Mouse (Mus musculus) embryonic fibroblast, embryonic 13.5 days (primary cell): ENCODE measurements at regions not wholly inside any gene's neighbourhood (a gene's known extent, or its start where the extent isn't known, plus 50 kb on each side); places are given as distances from the start of the nearest gene placed in this dataset.
"Not testable (repeated sequence)": the region's sequence is repeated elsewhere in the genome, so short reads cannot be mapped to it uniquely, and the experiment has no call there.

Experiments
- H3K27ac ChIP-seq: 2 replicates; pipeline ENCODE4 v1.5.1; 2012; ENCODE audit warnings: low read length, control low read depth, inconsistent platforms; ENCODE audit not compliant: insufficient read depth
- H3K4me1 ChIP-seq: 2 replicates; pipeline ENCODE4 v1.6.1; 2011; ENCODE audit warnings: low read length; ENCODE audit not compliant: control insufficient read depth, insufficient read depth
- H3K4me3 ChIP-seq: 2 replicates; pipeline ENCODE4 v1.5.1; 2011; ENCODE audit warnings: mild to moderate bottlenecking, control low read depth, low read length; ENCODE audit not compliant: insufficient read depth
- CTCF ChIP-seq: IDR thresholded peaks from 2 replicates; pipeline ENCODE4 v1.5.1; 2011; ENCODE audit warnings: mild to moderate bottlenecking, control low read depth, low read length, moderate library complexity, borderline replicate concordance; ENCODE audit not compliant: insufficient read depth
- POLR2A ChIP-seq: IDR thresholded peaks from 2 replicates; pipeline ENCODE4 v1.6.1; 2011; ENCODE audit warnings: low read depth, mild to moderate bottlenecking, control low read depth, low read length, moderate library complexity

DNA sequence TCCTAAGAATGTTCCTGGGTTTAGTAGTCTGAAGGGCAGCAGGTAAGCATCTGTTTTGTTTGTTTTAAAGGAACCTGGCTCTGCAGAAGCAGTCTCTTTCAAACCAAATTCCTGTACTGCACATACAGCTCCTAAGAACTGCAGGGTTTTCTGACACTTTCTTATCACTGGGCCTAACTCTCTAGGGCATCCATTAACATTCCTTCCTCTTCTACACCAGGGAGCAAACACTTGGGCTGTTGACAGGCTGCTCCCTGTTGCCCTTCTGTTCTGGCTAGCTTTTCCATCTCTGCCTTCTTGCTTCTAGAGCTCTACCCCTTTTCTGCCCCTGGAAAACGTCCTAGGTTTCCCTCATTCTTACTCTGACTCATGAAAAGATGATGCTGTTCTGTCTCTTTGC lies 345.5 kb upstream of the Cwc22 start:
- TF ChIP-seq POLR2A, result no peak
- no peak for TF ChIP-seq CTCF

DNA sequence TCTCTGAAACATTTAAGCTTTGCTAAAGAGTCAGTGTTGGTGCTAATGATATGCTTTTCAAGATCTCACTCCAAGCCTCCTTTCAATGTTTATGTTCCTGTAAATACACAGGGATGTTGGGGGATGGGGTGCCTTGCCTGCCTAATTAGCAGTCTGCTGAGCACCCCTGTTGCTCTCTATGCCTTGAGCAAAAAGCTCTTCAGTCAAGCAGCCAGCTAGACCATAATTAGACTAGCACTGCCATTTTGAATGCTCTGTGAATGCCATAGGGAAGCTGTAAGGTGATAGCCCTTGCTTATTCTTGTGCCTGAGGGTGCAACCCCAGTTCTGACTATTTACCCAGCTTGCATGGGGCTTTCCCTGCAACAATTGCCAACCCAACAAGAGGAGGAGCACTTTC lies 338.6 kb upstream of the Cwc22 start:
- TF ChIP-seq CTCF (no peak), POLR2A (no peak)
- no peak overlapping the region for H3K4me3 ChIP-seq
- H3K4me1 ChIP-seq, result no peaks in the 10 kb centered on the region
- H3K27ac ChIP-seq, result no peak overlapping the region

More for the DNA sequence above, 345.5 kb upstream of the Cwc22 start:
- Histone ChIP-seq H3K4me1 (no peaks in the 10 kb centered on the region), H3K27ac (no peak overlapping the region), H3K4me3 (no peak overlapping the region)

DNA sequence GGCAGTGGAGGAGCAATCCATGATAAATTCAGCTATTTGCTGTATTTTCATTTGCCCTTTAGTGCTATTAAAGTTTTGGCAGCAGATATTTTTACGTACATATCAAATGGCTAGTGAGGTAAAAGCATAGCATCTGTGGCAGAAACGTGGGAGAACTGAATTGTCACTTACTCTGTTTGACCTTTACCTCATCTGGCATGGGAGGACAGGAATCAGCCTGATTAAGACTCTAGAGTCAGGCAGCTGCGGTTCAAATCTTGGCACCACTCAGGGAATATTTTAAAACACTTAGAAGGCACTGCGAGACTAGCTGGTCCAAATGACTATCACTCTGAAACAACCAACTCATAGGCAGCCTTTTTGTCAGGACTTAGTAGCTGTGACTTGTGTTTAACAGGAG lies 337.4 kb upstream of the Cwc22 start:
- TF ChIP-seq POLR2A (no peak), CTCF (no peak)
- Histone ChIP-seq H3K4me3 (no peak overlapping the region), H3K4me1 (no peaks in the 10 kb centered on the region), H3K27ac (no peak overlapping the region)

DNA sequence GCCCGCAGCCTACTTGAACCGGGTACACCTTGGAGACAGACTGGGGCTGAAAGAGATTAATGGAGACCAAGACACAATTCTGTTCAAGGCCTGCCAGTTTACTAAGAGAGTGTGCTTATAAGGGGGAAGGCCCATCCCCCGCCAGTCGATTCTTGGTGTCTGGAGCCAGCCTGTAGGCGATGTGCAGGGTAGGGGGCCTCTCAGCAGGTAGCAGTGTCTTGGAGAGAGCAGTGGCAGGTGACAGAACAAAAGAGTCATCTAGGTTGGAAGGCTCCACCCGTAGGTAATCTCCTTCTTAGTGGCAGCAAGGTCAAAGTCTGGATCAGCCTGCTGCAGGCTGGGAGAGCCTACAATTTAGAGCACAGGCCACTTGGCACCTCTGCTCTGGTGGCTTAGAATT lies 335.7 kb upstream of the Cwc22 start:
- H3K27ac ChIP-seq, H3K4me1 ChIP-seq, H3K4me3 ChIP-seq: not testable (repeated sequence)

DNA sequence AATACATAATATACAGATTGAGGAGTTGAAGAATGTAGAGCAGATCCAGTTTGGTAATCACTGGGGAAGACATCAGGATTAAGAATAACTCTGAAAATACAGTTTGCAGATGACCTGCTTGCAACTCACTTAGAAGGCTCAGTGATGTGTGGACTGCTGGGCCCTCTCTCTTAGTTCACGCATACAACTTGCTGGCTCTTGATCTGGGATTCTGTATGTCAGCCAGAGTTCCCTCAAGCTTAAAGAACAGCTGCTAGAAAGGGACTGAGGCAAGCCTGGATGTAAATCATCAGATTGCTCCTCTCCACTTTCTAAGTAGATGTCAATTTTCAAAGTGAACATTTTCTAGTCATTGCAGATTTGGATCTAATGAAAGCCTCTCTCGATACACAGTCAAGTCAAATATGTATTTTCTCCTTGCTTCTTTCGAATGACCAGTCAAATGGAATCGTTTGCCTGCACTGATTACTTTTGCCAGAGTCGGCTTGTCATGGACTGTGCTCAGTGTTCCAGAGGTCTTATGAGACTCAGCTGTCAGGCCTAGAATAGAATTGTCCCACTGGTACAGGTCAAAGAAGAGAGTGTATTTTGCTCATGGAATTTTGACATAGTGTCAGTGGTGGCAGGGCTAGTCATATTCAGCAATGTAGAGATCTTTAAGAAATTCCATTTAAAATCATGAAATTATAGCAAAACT lies 334.2 kb upstream of the Cwc22 start:
- H3K4me1 ChIP-seq, result no peaks in the 10 kb centered on the region
- no peak for TF ChIP-seq POLR2A
- no peak for TF ChIP-seq CTCF
- no peak overlapping the region for H3K27ac ChIP-seq
- H3K4me3 ChIP-seq, result no peak overlapping the region

DNA sequence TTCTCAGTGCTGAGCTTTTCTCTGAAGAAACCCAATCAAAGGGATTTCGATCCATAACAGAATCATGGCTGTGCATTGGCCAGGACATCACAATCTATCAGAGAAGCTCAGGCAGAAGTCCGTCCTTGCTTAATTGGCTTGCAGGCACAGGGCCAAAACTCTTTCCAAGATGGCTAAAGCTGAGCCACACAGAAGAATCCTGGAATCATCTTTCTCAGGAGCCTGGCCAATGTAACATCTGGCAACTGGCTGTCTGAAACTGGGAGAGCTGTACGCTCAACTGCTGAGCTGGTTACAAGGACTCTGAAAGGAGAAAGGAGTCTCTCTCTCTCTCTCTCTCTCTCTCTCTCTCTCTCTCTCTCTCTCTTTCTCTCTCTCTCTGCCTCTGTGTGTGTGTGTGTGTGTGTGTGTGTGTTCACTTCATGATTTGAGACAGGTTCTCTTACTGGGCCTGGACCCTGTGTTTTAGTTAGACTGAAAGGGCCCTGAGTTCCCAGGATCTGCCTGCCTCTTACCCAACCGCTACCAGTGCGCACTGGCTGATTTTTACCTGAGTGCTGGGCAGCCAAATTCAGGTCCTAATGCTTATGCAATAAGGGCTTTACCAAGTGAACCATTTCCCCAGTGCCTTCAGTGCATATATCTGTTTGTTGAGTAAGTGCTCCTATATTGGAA lies 333.3 kb upstream of the Cwc22 start:
- Histone ChIP-seq H3K27ac (no peak overlapping the region), H3K4me1 (no peaks in the 10 kb centered on the region), H3K4me3 (no peak overlapping the region)
- TF ChIP-seq POLR2A (no peak), CTCF (no peak)

DNA sequence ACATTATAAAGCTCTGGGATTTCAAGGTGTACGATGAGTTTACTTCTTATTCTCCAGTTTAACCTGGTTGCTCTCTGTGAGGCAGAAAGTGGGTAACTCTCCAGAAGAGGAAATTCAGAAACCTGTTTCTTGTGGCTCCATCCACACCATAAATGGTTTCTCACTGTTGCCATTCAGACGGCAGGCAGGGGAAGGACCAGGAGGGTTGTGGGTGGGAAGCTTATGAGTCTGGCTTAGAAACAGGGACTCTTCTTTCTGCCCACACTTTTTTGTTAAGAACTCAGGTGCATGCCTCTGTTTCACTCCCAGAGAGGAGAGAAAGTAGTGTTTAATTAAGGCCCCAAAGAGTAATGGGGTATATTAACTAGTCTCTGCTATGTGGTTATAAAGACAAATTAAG lies 332.5 kb upstream of the Cwc22 start:
- Histone ChIP-seq H3K4me3 (no peak overlapping the region), H3K27ac (no peak overlapping the region), H3K4me1 (no peaks in the 10 kb centered on the region)
- TF ChIP-seq CTCF (no peak), POLR2A (no peak)

DNA sequence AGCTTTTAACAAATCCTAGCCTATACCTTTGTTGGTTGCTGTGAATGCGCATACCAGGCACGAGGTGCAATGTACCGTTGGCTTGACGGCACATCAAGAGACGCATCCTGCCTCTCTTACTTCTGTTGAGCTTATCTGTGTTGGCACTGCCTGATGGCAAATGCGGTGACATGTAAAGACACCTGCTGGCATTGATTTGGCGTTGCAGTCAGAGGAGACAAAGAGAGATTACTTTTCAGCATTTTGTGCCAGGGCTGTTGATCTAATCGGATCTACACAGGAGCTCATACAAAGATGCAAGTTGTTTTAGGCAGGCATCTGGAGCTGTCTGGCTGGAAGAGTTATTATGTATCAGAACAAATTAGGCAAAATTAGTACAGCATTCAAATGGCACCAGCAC lies 331.5 kb upstream of the Cwc22 start:
- H3K4me1 ChIP-seq, result no peaks in the 10 kb centered on the region
- no peak overlapping the region for H3K4me3 ChIP-seq
- H3K27ac ChIP-seq, result no peak overlapping the region
- no peak for TF ChIP-seq POLR2A
- TF ChIP-seq CTCF, result no peak

DNA sequence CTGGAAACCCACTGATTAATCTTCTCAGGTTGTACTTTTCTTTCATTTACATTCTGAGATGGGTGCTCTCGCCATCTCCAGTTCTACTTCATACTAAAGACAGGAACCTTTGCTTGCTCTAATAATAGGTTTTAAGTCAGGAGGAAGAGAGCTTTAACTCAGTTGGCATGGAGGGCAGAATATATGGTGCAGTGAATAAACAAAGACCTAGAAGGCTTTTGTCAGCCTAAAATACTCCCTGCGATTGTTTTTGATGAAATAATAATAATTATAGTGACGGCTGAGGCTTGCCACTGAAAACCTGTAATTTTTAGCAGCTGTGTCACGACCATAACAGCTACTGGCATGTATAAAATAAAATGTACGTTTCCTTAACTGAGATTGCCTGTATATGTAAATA lies 327.9 kb upstream of the Cwc22 start:
- TF ChIP-seq POLR2A, result no peak
- no peak for TF ChIP-seq CTCF
- H3K27ac ChIP-seq, result no peak overlapping the region
- no peak overlapping the region for H3K4me3 ChIP-seq
- H3K4me1 ChIP-seq, result no peaks in the 10 kb centered on the region

DNA sequence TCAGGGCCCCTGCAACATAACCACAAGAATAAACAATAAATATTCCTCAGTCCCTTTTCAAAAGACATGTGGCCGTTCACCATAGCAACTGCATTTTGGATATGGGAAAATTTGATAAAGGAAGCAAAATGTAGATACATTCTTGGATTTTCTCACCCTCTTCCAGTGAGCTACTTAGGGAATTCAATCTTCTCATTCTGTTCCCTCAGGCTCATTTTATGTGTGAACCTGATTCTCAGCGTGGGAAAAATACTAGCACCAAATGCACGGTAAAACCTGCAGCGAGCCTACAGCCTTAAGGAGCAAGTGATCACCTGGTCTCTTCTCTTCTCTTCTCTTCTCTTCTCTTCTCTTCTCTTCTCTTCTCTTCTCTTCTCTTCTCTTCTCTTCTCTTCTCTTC lies 322.5 kb upstream of the Cwc22 start:
- Histone ChIP-seq H3K4me1 (peaks cover 4% of the 10 kb centered on the region), H3K4me3 (no peak overlapping the region), H3K27ac (no peak overlapping the region)
- TF ChIP-seq POLR2A, result no peak
- no peak for TF ChIP-seq CTCF
